Mouse (Mus musculus) kidney, embryonic 15.5 days (tissue): ENCODE results near the gene Cpne9. TPM values are rescaled to one million over a fixed set of nuclear protein-coding genes. Genes with fewer than 3 reads are reported as not detected.

Experiments
- ATAC-seq: fragments of 200-750 bp; cut with Nextera tagmentation; replicated peaks from 2 replicates; pipeline ENCODE4 v1.8.0; 2017; ENCODE audit warnings: moderate TSS enrichment; ENCODE audit not compliant: low FRiP score
- H3K27ac ChIP-seq: fragments of 300-500 bp; sonication (generic); 2 replicates; pipeline ENCODE4 v1.5.1; 2015; ENCODE audit warnings: mild to moderate bottlenecking, inconsistent platforms
- H3K27me3 ChIP-seq: fragments of 300-500 bp; sonication (generic); 2 replicates; pipeline ENCODE4 v1.6.1; 2015; ENCODE audit warnings: inconsistent platforms
- H3K36me3 ChIP-seq: fragments of 300-500 bp; sonication (generic); 2 replicates; pipeline ENCODE4 v1.6.1; 2015; ENCODE audit warnings: inconsistent platforms
- H3K4me1 ChIP-seq: fragments of 300-500 bp; sonication (generic); 2 replicates; pipeline ENCODE4 v1.6.1; 2015; ENCODE audit warnings: inconsistent platforms
- H3K4me2 ChIP-seq: fragments of 300-500 bp; sonication (generic); 2 replicates; pipeline ENCODE4 v1.6.1; 2015; ENCODE audit warnings: moderate library complexity, mild to moderate bottlenecking, inconsistent platforms
- H3K4me3 ChIP-seq: fragments of 300-500 bp; sonication (generic); replicated peaks from 2 replicates; pipeline ENCODE4 v1.5.1; 2015; ENCODE audit warnings: mild to moderate bottlenecking, inconsistent platforms
- H3K9ac ChIP-seq: fragments of 300-500 bp; sonication (generic); 2 replicates; pipeline ENCODE4 v1.6.1; 2015; ENCODE audit warnings: mild to moderate bottlenecking, inconsistent platforms
- H3K9me3 ChIP-seq: fragments of 300-500 bp; sonication (generic); replicated peaks from 2 replicates; pipeline ENCODE4 v1.6.1; 2016; ENCODE audit warnings: inconsistent platforms
- WGBS: fragments of 180-500 bp; shearing (Covaris S2); methylation state at CpG from one replicate; pipeline ENCODE4 v1.1.7; 2015; ENCODE audit warnings: mixed read lengths; 5-methylcytosine and 5-hydroxymethylcytosine counted together
- polyA plus RNA-seq: library from polyadenylated mRNA; unstranded; fragments of >200 nt; fragmentation: Nextera tagmentation; extraction: Ambion mirVana; gene quantifications from 2 replicates; pipeline ENCODE4 v1.2.1, GENCODE M21; 2015

Cpne9 gene
- polyA plus RNA-seq, 1 experiment from 2014 or later = 0.05 TPM

DNA sequence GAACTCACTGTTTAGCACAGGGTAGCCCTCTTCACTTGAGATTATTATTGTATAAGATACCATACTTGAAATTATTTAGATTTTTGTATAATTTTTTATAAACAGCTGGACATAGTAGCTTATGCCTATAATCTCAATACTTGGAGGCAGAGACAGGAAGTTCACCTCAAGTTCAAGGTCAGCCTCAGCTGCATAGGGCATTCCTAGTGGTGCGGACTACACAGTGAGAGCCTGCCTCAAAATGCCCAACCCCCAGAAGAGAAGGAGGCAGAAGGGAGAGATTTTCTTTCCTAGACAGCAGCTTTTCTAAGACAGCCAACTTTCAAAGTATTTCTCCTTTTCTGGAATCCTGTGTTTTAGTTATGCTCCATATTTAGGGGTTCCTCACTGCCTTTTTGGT is 69.1 kb downstream of the Cpne9 start:
- Histone ChIP-seq H3K36me3 (no peaks in the 10 kb centered on the region), H3K4me1 (0 out of 2 replicates have a peak, but pooled peaks cover 2% of the 10 kb centered on the region), H3K27me3 (no peaks in the 10 kb centered on the region), H3K4me3 (no peak overlapping the region), H3K4me2 (no peak overlapping the region), H3K27ac (no peak overlapping the region), H3K9me3 (no peaks in the 10 kb centered on the region), H3K9ac (no peak overlapping the region)
- WGBS = 81% methylated on average over 1 of the region's 1 CpGs
- ATAC-seq = no peak

DNA sequence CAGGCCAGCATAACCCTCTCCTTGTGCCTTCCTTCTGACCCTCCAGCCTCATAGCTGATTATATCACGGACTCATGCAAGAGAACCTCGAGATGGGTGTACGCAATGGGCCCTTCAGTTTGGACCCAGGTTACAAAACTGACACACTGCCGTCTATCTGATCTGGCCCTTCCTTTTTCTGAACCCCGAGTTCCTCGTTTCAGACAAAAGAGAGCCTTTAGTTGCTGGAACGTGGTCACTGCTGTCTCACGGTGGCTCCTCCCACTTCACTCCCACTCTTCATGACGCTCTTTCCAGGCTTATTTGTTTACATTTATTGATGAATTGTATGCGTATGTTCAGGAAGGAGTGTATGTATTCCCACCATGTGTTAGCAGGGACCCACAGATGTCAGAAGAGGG is 69.5 kb downstream of the Cpne9 start:
- 0 out of 2 replicates have a peak, but pooled peaks cover 2% of the 10 kb centered on the region for H3K4me1 ChIP-seq
- 62% methylated on average over 10 of the region's 10 CpGs for whole genome bisulfite sequencing
- no peak overlapping the region for H3K4me2 ChIP-seq
- H3K9me3 ChIP-seq = no peaks in the 10 kb centered on the region
- no peaks in the 10 kb centered on the region for H3K27me3 ChIP-seq
- H3K36me3 ChIP-seq = no peaks in the 10 kb centered on the region
- H3K4me3 ChIP-seq = no peak overlapping the region
- H3K27ac ChIP-seq = no peak overlapping the region
- ATAC-seq = no peak
- H3K9ac ChIP-seq = no peak overlapping the region

DNA sequence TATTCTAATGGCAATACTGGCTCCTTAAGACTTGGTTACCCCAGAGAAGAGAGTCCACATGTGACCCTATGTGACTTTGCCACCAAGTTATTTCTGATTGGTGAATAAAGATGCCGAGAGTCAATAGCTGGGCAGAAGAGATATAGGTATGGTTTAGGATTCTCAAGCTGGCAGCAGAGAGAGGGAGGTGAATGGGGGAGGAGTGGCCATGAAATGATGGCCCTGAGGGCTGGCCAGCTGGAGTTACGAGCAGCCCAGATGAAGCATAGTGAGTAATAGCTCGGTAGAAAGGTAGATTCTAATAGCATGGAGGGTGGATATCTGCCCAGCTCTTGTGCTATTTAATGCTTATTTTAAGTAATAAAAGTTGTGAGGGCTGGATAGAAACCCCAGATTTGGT is 70.7 kb downstream of the Cpne9 start:
- no peak for ATAC-seq
- Histone ChIP-seq H3K9ac (no peak overlapping the region), H3K27me3 (no peaks in the 10 kb centered on the region), H3K4me1 (0 out of 2 replicates have a peak, but pooled peaks cover 2% of the 10 kb centered on the region), H3K4me2 (no peak overlapping the region), H3K9me3 (no peaks in the 10 kb centered on the region), H3K36me3 (no peaks in the 10 kb centered on the region), H3K4me3 (no peak overlapping the region), H3K27ac (no peak overlapping the region)
- 50% methylated on average over 3 of the region's 3 CpGs for WGBS

DNA sequence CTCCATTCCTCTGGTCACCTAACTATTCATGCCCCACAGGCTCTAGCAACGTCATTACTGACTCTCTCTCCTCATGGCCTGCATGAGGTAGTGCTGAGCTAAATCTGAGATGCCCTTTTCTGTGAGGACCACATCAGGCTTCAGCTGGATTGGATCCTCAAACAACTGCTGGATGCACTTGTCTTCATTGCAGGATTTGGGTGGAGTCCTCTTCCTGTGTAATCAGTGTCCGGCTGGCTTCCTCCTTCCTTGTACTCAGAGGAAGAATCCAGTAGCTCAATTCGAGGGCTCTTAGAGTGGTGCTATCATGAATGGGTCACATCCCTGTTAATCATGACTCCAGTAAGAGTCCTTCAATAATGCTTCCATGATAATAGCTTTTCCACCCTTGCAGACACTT is 71.6 kb downstream of the Cpne9 start:
- no peaks in the 10 kb centered on the region for H3K36me3 ChIP-seq
- no peak overlapping the region for H3K4me3 ChIP-seq
- no peak for ATAC-seq
- no peak overlapping the region for H3K27ac ChIP-seq
- H3K27me3 ChIP-seq = no peaks in the 10 kb centered on the region
- 82% methylated on average over 3 of the region's 3 CpGs for WGBS
- no peak overlapping the region for H3K9ac ChIP-seq
- H3K9me3 ChIP-seq = no peaks in the 10 kb centered on the region
- no peak overlapping the region for H3K4me2 ChIP-seq
- 0 out of 2 replicates have a peak, but pooled peaks cover 2% of the 10 kb centered on the region for H3K4me1 ChIP-seq

Other genes with a start within 250 kb of the Cpne9 start
- 46.6 and 47.0 TPM in 2 replicates for gene Thumpd3, start 236.1 kb upstream of the Cpne9 start, polyA plus RNA-seq
- 75.0 and 75.9 TPM in 2 replicates for gene Setd5, start 204.9 kb upstream of the Cpne9 start, polyA plus RNA-seq
- 0.64 and 1.00 TPM in 2 replicates for gene Lhfpl4, start 86.9 kb upstream of the Cpne9 start, polyA plus RNA-seq
- 36.2 and 39.4 TPM in 2 replicates for gene Mtmr14, start 44.5 kb upstream of the Cpne9 start, polyA plus RNA-seq
- 19.2 and 20.4 TPM in 2 replicates for gene Brpf1, start 24.8 kb downstream of the Cpne9 start, polyA plus RNA-seq
- 13.8 and 18.7 TPM in 2 replicates for gene Ogg1, start 44.7 kb downstream of the Cpne9 start, polyA plus RNA-seq
- 103 and 111 TPM in 2 replicates for gene Camk1, start 61.7 kb downstream of the Cpne9 start, polyA plus RNA-seq
- 56.7 and 62.1 TPM in 2 replicates for gene Tada3, start 95.6 kb downstream of the Cpne9 start, polyA plus RNA-seq
- gene Arpc4, start 95.8 kb downstream of the Cpne9 start, polyA plus RNA-seq = 403 and 405 TPM in 2 replicates
- gene Ttll3, start 107.0 kb downstream of the Cpne9 start, polyA plus RNA-seq = 3.5 and 3.6 TPM in 2 replicates
- gene Rpusd3, start 137.0 kb downstream of the Cpne9 start, polyA plus RNA-seq = 24.0 and 25.3 TPM in 2 replicates
- gene Cidec, start 153.5 kb downstream of the Cpne9 start, polyA plus RNA-seq = not detected in 2 replicates
- gene Jagn1, start 160.3 kb downstream of the Cpne9 start, polyA plus RNA-seq = 104 and 111 TPM in 2 replicates
- gene Il17re, start 176.2 kb downstream of the Cpne9 start, polyA plus RNA-seq = 6.1 and 7.8 TPM in 2 replicates
- 18.5 and 19.6 TPM in 2 replicates for gene Il17rc, start 189.1 kb downstream of the Cpne9 start, polyA plus RNA-seq
- gene Creld1, start 201.0 kb downstream of the Cpne9 start, polyA plus RNA-seq = 35.7 and 37.2 TPM in 2 replicates
- gene Prrt3, start 219.6 kb downstream of the Cpne9 start, polyA plus RNA-seq = 0.87 and 1.1 TPM in 2 replicates
- gene Emc3, start 249.3 kb downstream of the Cpne9 start, polyA plus RNA-seq = 108 and 111 TPM in 2 replicates
- 13.9 and 15.2 TPM in 2 replicates for gene Fancd2, start 249.4 kb downstream of the Cpne9 start, polyA plus RNA-seq